Mouse (Mus musculus) thymus, adult 2 months (tissue): ENCODE data around the gene Gm29644. TPM values are rescaled to one million over a fixed set of nuclear protein-coding genes. Genes with fewer than 3 reads are reported as not detected.
"Not testable (repeated sequence)": the region's sequence is repeated elsewhere in the genome, so short reads cannot be mapped to it uniquely, and the experiment has no call there.

Experiments
- DNase-seq: peaks from one replicate; pipeline ENCODE4 v3.0.0; 2021
- H3K27ac ChIP-seq: fragments of 200-500 bp; 2 replicates; pipeline ENCODE4 v1.5.1; 2012; ENCODE audit warnings: low read length, control low read depth; ENCODE audit not compliant: control insufficient read depth, insufficient read depth
- H3K27me3 ChIP-seq: fragments of 200-500 bp; 2 replicates; pipeline ENCODE4 v1.6.1; 2012; ENCODE audit warnings: mild to moderate bottlenecking, low read length, moderate library complexity, mixed read lengths; ENCODE audit not compliant: control insufficient read depth, insufficient read depth
- H3K36me3 ChIP-seq: fragments of 200-500 bp; 2 replicates; pipeline ENCODE4 v1.6.1; 2012; ENCODE audit warnings: mild to moderate bottlenecking, low read length, moderate library complexity; ENCODE audit not compliant: control insufficient read depth, insufficient read depth
- H3K4me1 ChIP-seq: fragments of 200-500 bp; replicated peaks from 2 replicates; pipeline ENCODE4 v1.6.1; 2012; ENCODE audit warnings: low read length; ENCODE audit not compliant: control insufficient read depth, insufficient read depth
- H3K4me3 ChIP-seq: fragments of 200-500 bp; 2 replicates; pipeline ENCODE4 v1.5.1; 2012; ENCODE audit warnings: mild to moderate bottlenecking, low read length, control low read depth, moderate library complexity; ENCODE audit not compliant: control insufficient read depth, insufficient read depth
- WGBS: fragments of 180-500 bp; shearing (Covaris S2); methylation state at CpG from one replicate; pipeline ENCODE4 v1.1.7; 2018; 5-methylcytosine and 5-hydroxymethylcytosine counted together
- polyA plus RNA-seq: library from polyadenylated mRNA; depleted of rRNA; stranded (reverse); fragments of >200 nt; gene quantifications from 2 replicates; pipeline ENCODE4 v1.2.3, GENCODE M21; 2012; rRNA removed

The Gm29644 gene
- not detected in 2 replicates for polyA plus RNA-seq

- not testable (repeated sequence) for H3K27ac ChIP-seq, DNase-seq, H3K4me1 ChIP-seq, H3K36me3 ChIP-seq, H3K27me3 ChIP-seq, H3K4me3 ChIP-seq
- no CpG with 5 or more reads among the region's 2 CpGs for WGBS
These were observed at the start of gene Gm29644, which contains the start of gene Gm29423 for GRCm38 (mm10) chrY:70303187-70303586. Gene Gm29644, minus strand, starts transcription at chrY:70303343. Gene Gm29423, minus strand, starts transcription at chrY:70303287.

DNA sequence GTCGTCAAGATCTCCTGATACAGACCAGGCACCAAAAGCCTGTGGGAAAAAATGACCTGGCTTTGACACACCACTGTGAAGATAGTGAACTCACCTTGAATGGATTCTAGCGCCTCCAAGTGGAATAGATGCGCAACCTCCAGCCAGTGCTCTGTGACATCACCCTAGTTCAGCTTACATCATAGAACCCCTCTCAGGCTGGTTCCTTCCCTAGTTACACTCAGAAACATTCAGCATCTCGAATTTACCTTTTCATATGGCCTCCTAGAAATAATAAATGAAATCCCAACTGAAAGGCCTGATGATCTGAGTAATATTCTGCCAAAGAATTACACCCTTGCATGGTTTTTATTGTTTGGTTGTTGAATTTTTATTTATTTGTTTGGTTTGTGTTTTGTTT, 29.6 kb downstream of the Gm29644 start, which contains the start of gene Gm21118:
Gm21118 (minus strand) TSS at position 101 of the 400 bp plus-strand sequence.
- H3K4me1 ChIP-seq, H3K27ac ChIP-seq, DNase-seq, H3K36me3 ChIP-seq, H3K27me3 ChIP-seq, H3K4me3 ChIP-seq: not testable (repeated sequence)
- WGBS, result no CpG with 5 or more reads among the region's 4 CpGs

Other genes starting within 250 kb of the Gm29644 start
- not detected in 2 replicates for gene Gm21118, start 29.7 kb downstream of the Gm29644 start, polyA plus RNA-seq
- gene Gm29423, start 56 bp downstream of the Gm29644 start, polyA plus RNA-seq, result not detected in 2 replicates
- gene Gm20888, start 138.5 kb upstream of the Gm29644 start, polyA plus RNA-seq, result not detected in 2 replicates